Mouse (Mus musculus) C2C12 (cell line): ENCODE data around the gene Svbp. TPM values are rescaled to one million over a fixed set of nuclear protein-coding genes. Genes with fewer than 3 reads are reported as not detected.

Experiments
- H3K27me3 ChIP-seq: one replicate; pipeline ENCODE4 v1.6.1; 2011; ENCODE audit not compliant: control insufficient read depth, insufficient read depth, insufficient read length
- H3K36me3 ChIP-seq: one replicate; pipeline ENCODE4 v1.6.1; 2011; ENCODE audit not compliant: control insufficient read depth, insufficient read depth
- H3K4me3 ChIP-seq: one replicate; pipeline ENCODE4 v1.5.1; 2011; ENCODE audit warnings: mild to moderate bottlenecking, control low read depth; ENCODE audit not compliant: poor library complexity, insufficient read depth, severe bottlenecking
- H3K79me2 ChIP-seq: one replicate; pipeline ENCODE4 v1.6.1; 2011; ENCODE audit not compliant: control insufficient read depth, insufficient read depth
- H3K79me3 ChIP-seq: one replicate; pipeline ENCODE4 v1.6.1; 2011; ENCODE audit warnings: low read depth, control low read depth
- H3ac ChIP-seq: one replicate; pipeline ENCODE3; 2011; ENCODE audit warnings: low read depth; ENCODE audit not compliant: control insufficient read depth, insufficient read length
- CEBPB ChIP-seq: IDR thresholded peaks from one replicate; pipeline ENCODE4 v1.6.1; 2011; ENCODE audit warnings: low read depth, mild to moderate bottlenecking, control low read depth, moderate library complexity
- CTCF ChIP-seq: IDR thresholded peaks from one replicate; pipeline ENCODE4 v1.5.1; 2011; ENCODE audit not compliant: control insufficient read depth, insufficient read depth, insufficient read length
- FOSL1 ChIP-seq: IDR thresholded peaks from one replicate; pipeline ENCODE4 v1.8.0; 2011; ENCODE audit warnings: mild to moderate bottlenecking, low read length; ENCODE audit not compliant: poor library complexity, insufficient read depth, severe bottlenecking
- MAX ChIP-seq: IDR thresholded peaks from one replicate; pipeline ENCODE4 v1.6.1; 2011; ENCODE audit warnings: mild to moderate bottlenecking, control low read depth
- MYOD1 ChIP-seq: IDR thresholded peaks from one replicate; pipeline ENCODE4 v1.6.1; 2011; ENCODE audit warnings: low read depth; ENCODE audit not compliant: control insufficient read depth, insufficient read length
- MYOG ChIP-seq: IDR thresholded peaks from one replicate; pipeline ENCODE4 v1.6.1; 2011; ENCODE audit not compliant: control insufficient read depth, insufficient read length; ENCODE audit errors: extremely low read depth
- USF1 ChIP-seq: IDR thresholded peaks from one replicate; pipeline ENCODE4 v1.6.1; 2011; ENCODE audit warnings: low read depth, mild to moderate bottlenecking, control low read depth, moderate library complexity
- polyA plus RNA-seq: library from polyadenylated mRNA; unstranded; fragments of >200 nt; fragmentation: generic; extraction: Trizol; gene quantifications from one replicate; pipeline ENCODE4 v1.2.1, GENCODE M21; 2012; ENCODE audit warnings: missing spikeins

The Svbp gene
- polyA plus RNA-seq, 1 experiment = 76.1 TPM

- Histone ChIP-seq H3K27me3 (no peaks in the 10 kb centered on the region), H3ac (no peak overlapping the region), H3K79me3 (no peaks in the 10 kb centered on the region), H3K79me2 (no peaks in the 10 kb centered on the region), H3K36me3 (no peaks in the 10 kb centered on the region), H3K4me3 (no peak overlapping the region)
- TF ChIP-seq MYOD1 (no peak), CEBPB (no peak), MAX (no peak), USF1 (no peak), CTCF (no peak), MYOG (no peak), FOSL1 (no peak)
Observed at GRCm38 (mm10) chr4:119161358-119161757, 33.7 kb upstream of the Svbp start.

DNA sequence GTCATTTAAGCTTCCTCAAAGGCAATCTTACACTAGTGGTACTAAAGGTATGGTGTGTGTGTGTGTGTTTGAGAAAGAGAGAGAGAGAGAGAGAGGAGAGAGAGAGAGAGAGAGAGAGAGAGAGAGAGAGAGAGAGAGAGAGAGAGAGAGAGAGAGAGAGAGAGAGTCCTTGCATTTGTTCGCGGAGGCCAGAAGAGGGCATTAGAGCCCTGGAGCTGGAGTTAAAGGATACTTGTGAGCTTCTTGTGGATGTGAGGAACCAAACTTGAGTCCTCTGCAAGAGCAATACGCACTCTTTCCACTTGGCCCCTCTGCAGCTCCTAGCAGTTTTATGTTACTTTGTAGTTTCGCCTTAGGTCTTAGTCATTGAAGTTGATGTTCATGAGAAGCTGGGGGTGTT is 32.1 kb upstream of the Svbp start:
- Histone ChIP-seq H3K79me3 (no peaks in the 10 kb centered on the region), H3K79me2 (no peaks in the 10 kb centered on the region), H3ac (no peak overlapping the region), H3K27me3 (no peaks in the 10 kb centered on the region), H3K36me3 (no peaks in the 10 kb centered on the region), H3K4me3 (no peak overlapping the region)
- no peak for TF ChIP-seq FOSL1

GRCm38 (mm10) chr4:119165916-119166315 is 29.2 kb upstream of the Svbp start:
- Histone ChIP-seq H3K79me2 (no peaks in the 10 kb centered on the region), H3K4me3 (no peak overlapping the region), H3ac (no peak overlapping the region), H3K36me3 (no peaks in the 10 kb centered on the region), H3K79me3 (no peaks in the 10 kb centered on the region), H3K27me3 (no peaks in the 10 kb centered on the region)
- TF ChIP-seq USF1 = no peak
- no peak for TF ChIP-seq FOSL1

DNA sequence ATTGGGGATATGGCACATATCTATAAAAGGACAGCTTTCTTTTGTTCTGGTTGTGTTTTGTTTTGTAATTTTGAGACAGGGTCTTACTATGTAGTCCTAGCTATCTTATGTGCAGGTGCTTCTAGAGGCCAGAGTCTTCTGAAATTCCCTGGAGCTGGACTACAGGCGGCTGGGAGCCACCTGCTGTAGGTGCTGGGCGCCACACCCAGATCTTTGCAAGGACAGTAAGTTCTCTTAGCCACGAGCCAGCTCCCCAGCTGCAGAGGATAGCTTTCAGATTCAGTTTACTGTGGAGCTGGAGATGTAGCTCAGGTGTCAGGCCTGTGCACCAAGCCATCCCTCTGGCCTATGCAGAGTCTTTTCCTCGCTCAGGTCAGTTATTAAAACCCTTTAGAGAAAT is 28.0 kb upstream of the Svbp start:
- Histone ChIP-seq H3ac (no peak overlapping the region), H3K4me3 (no peak overlapping the region), H3K36me3 (no peaks in the 10 kb centered on the region), H3K27me3 (no peaks in the 10 kb centered on the region), H3K79me2 (no peaks in the 10 kb centered on the region), H3K79me3 (no peaks in the 10 kb centered on the region)
- no peak for TF ChIP-seq MYOD1
- no peak for TF ChIP-seq MYOG
- no peak for TF ChIP-seq CTCF
- TF ChIP-seq USF1 = no peak

DNA sequence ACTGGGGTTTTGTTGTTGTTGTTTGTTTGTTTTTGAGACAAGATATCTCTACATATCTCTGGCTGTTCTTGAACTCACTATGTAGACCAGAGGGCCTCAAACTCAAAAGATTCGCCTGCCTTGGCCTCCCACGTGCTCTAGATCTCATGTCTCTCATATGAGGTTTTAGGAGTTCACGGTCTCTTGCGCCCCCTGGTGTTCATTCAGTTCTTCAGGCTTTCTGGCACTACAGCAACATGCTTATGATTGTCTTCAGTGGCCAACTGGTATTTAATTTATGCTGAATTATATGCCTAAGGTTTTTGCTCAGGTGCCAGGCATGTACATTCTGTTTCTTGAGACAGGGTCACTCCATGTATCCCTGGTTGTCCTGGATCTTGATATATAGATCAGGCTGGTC is 27.4 kb upstream of the Svbp start:
- no peak for TF ChIP-seq CEBPB
- TF ChIP-seq USF1 = peak; percentile 40
- peak; percentile 34 for TF ChIP-seq CTCF
- Histone ChIP-seq H3K27me3 (no peaks in the 10 kb centered on the region), H3K79me2 (peaks cover 1% of the 10 kb centered on the region), H3K79me3 (no peaks in the 10 kb centered on the region), H3K4me3 (no peak overlapping the region), H3K36me3 (no peaks in the 10 kb centered on the region), H3ac (no peak overlapping the region)

- TF ChIP-seq MYOG (no peak), MAX (no peak), USF1 (no peak), CTCF (no peak), MYOD1 (no peak), FOSL1 (no peak), CEBPB (no peak)
- Histone ChIP-seq H3K79me3 (no peaks in the 10 kb centered on the region), H3K36me3 (no peaks in the 10 kb centered on the region), H3K27me3 (no peaks in the 10 kb centered on the region), H3K4me3 (peak overlapping the region; percentile 52), H3ac (peak overlapping the region; percentile 84), H3K79me2 (peaks cover 13% of the 10 kb centered on the region)
Observed at GRCm38 (mm10) chr4:119172919-119173650, 22.0 kb upstream of the Svbp start.
